26 mouse cellular contexts compared by ENCODE assay signal in the genomic region with DNA sequence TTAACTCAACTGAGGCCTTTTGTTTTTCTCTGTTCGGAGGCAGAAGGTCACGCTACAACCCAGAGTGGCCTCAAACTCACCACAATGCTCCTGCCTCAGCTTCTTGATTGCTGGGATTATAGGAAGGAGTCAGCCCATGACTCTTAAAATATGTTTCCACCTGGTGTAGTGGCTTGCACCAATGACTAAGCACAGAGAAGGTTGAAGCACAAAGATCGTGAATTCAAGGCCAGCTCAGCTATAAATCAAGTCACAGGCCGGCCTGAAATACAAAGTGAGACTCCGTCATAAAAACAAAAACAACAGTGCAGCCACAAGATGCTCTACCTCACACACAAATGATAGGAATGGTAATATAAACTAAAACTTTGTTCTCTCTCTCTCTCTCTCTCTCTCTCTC. TPM values are rescaled to one million over a fixed set of nuclear protein-coding genes. Genes with fewer than 3 reads are reported as not detected.
"Had no signal": no experiment of that assay in that cellular context is flagged by ENCODE, and none has a peak within 500 bp of the region (broad histone marks: within the 10 kb centered on the region; RNA-seq: fewer than 3 reads in every experiment).

No protein-coding gene starts in this region.

- H3K9ac ChIP-seq: kidney, embryonic 15.5 days; limb, embryonic 12.5 days; limb, embryonic 15.5 days; liver, embryonic 14.5 days; liver, postnatal 0 days; lung, embryonic 14.5 days; midbrain, embryonic 12.5 days; neural tube, embryonic 13.5 days had no signal

- H3K4me2 ChIP-seq: kidney, embryonic 15.5 days; limb, embryonic 12.5 days; limb, embryonic 15.5 days; liver, embryonic 11.5 days; lung, embryonic 14.5 days; midbrain, embryonic 12.5 days; neural tube, embryonic 13.5 days had no signal

- H3K9me3 ChIP-seq: kidney, embryonic 15.5 days; limb, embryonic 12.5 days; limb, embryonic 15.5 days; neural tube, embryonic 13.5 days had no signal

- H3K36me3 ChIP-seq: kidney, embryonic 15.5 days; limb, embryonic 12.5 days; limb, embryonic 15.5 days; midbrain, embryonic 12.5 days; neural tube, embryonic 13.5 days had no signal

- H3K27ac ChIP-seq: kidney, embryonic 15.5 days; limb, embryonic 12.5 days; limb, embryonic 15.5 days; liver, embryonic 14.5 days; midbrain, embryonic 12.5 days; neural tube, embryonic 13.5 days; stomach, postnatal 0 days had no signal

- ATAC-seq: liver, postnatal 0 days; midbrain, embryonic 16.5 days had no signal

- DNase-seq: kidney, adult 8-10 months; kidney, postnatal 10 days; kidney, postnatal 36 days; left cerebral cortex, postnatal 4 days; liver, postnatal 0 days; lung, embryonic 14.5 days; lung, postnatal 10 days; lung, postnatal 4 days; right cerebral cortex, postnatal 14 days; right cerebral cortex, postnatal 4 days; thymus, adult 2 months; thymus, postnatal 14 days; thymus, postnatal 4 days had no signal

- H3K4me3 ChIP-seq: kidney, embryonic 15.5 days; limb, embryonic 12.5 days; limb, embryonic 15.5 days; midbrain, embryonic 12.5 days; myocyte; neural tube, embryonic 13.5 days had no signal

- H3K27me3 ChIP-seq: kidney, embryonic 15.5 days; limb, embryonic 12.5 days; limb, embryonic 15.5 days; midbrain, embryonic 12.5 days; neural tube, embryonic 13.5 days had no signal

- H3K4me1 ChIP-seq: kidney, embryonic 15.5 days; limb, embryonic 15.5 days; midbrain, embryonic 12.5 days; neural tube, embryonic 13.5 days had no signal

RNA-seq across cellular contexts. Expression of a gene that starts 10.8 kb away (rescaled TPM):
- total RNA-seq: megakaryocyte-erythroid progenitor cell, adult 5-6 weeks; monocyte, adult 5-6 weeks; neutrophil, adult 5-6 weeks had no signal
